Mouse (Mus musculus) granulocyte monocyte progenitor cell, adult 5-6 weeks (primary cell): ENCODE measurements around the gene Olfr1396. TPM values are rescaled to one million over a fixed set of nuclear protein-coding genes. Genes with fewer than 3 reads are reported as not detected.

Experiments used
- ATAC-seq: replicated peaks from 2 replicates; pipeline ENCODE4 v1.8.0; 2016; ENCODE audit warnings: mild to moderate bottlenecking, moderate TSS enrichment, inconsistent platforms; ENCODE audit not compliant: poor library complexity, severe bottlenecking
- total RNA-seq, 2 experiments: library from RNA; stranded (forward) in 1 of 2; stranded (reverse) in 1 of 2; fragments of 200-712, 200-1000 nt in 1 of 2; fragments of >200 nt in 1 of 2; fragmentation: Nextera tagmentation in 1 of 2; gene quantifications; 2 replicates each; pipeline ENCODE4 v1.2.3; 2014 to 2017

The Olfr1396 gene
- total RNA-seq, 2 experiments from 2014 or later: not detected

- peak; percentile 83 for ATAC-seq
Measured at GRCm38 (mm10) chr11:49060061-49060460, 54.6 kb downstream of the Olfr1396 start.

Other genes starting within 250 kb of the Olfr1396 start
- 27.7 and 45.0 TPM in 2 replicates for gene Irgm1, start 243.2 kb downstream of the Olfr1396 start, total RNA-seq (2014; fragmentation: Nextera tagmentation)
- gene Irgm1, start 243.2 kb downstream of the Olfr1396 start, total RNA-seq (2017): 22.1 and 23.6 TPM in 2 replicates
- gene Gm5431, start 212.7 kb downstream of the Olfr1396 start, total RNA-seq (2014; fragmentation: Nextera tagmentation): 0.58 and 1.2 TPM in 2 replicates
- 0.22 and 1.3 TPM in 2 replicates for gene Gm5431, start 212.7 kb downstream of the Olfr1396 start, total RNA-seq (2017)
- gene Psme2b, start 168.7 kb downstream of the Olfr1396 start, total RNA-seq (2014; fragmentation: Nextera tagmentation): 14.0 and 21.4 TPM in 2 replicates
- gene Psme2b, start 168.7 kb downstream of the Olfr1396 start, total RNA-seq (2017): 10.3 and 18.7 TPM in 2 replicates
- 1.7 TPM in 1 of 2 replicates, not detected in the other for gene Olfr56, start 136.0 kb downstream of the Olfr1396 start, total RNA-seq (2014; fragmentation: Nextera tagmentation)
- 2.1 and 2.5 TPM in 2 replicates for gene Olfr56, start 136.0 kb downstream of the Olfr1396 start, total RNA-seq (2017)
- gene 9930111J21Rik1, start 135.5 kb downstream of the Olfr1396 start, total RNA-seq (2014; fragmentation: Nextera tagmentation): 13.1 and 13.3 TPM in 2 replicates
- 7.3 and 17.1 TPM in 2 replicates for gene 9930111J21Rik1, start 135.5 kb downstream of the Olfr1396 start, total RNA-seq (2017)
- not detected in 2 replicates for gene Gm12185, start 122.6 kb downstream of the Olfr1396 start, total RNA-seq (2014; fragmentation: Nextera tagmentation)
- gene Gm12185, start 122.6 kb downstream of the Olfr1396 start, total RNA-seq (2017): 0.43 TPM in 1 of 2 replicates, not detected in the other
- 2.3 TPM in 1 of 2 replicates, not detected in the other for gene Tgtp1, start 120.7 kb downstream of the Olfr1396 start, total RNA-seq (2014; fragmentation: Nextera tagmentation)
- 2.2 and 7.1 TPM in 2 replicates for gene Tgtp1, start 120.7 kb downstream of the Olfr1396 start, total RNA-seq (2017)
- 40.1 and 45.9 TPM in 2 replicates for gene 9930111J21Rik2, start 63.6 kb downstream of the Olfr1396 start, total RNA-seq (2014; fragmentation: Nextera tagmentation)
- gene 9930111J21Rik2, start 63.6 kb downstream of the Olfr1396 start, total RNA-seq (2017): 29.3 and 35.2 TPM in 2 replicates
- gene Tgtp2, start 50.7 kb downstream of the Olfr1396 start, total RNA-seq (2014; fragmentation: Nextera tagmentation): 6.8 and 8.9 TPM in 2 replicates
- gene Tgtp2, start 50.7 kb downstream of the Olfr1396 start, total RNA-seq (2017): 27.9 and 40.5 TPM in 2 replicates
- gene Ifi47, start 38.3 kb downstream of the Olfr1396 start, total RNA-seq (2014; fragmentation: Nextera tagmentation): 84.9 and 101 TPM in 2 replicates
- gene Ifi47, start 38.3 kb downstream of the Olfr1396 start, total RNA-seq (2017): 45.8 and 73.5 TPM in 2 replicates
- gene Olfr1395, start 27.4 kb upstream of the Olfr1396 start, total RNA-seq (2014; fragmentation: Nextera tagmentation): not detected in 2 replicates
- not detected in 2 replicates for gene Olfr1395, start 27.4 kb upstream of the Olfr1396 start, total RNA-seq (2017)
- gene Olfr1394, start 39.5 kb upstream of the Olfr1396 start, total RNA-seq (2014; fragmentation: Nextera tagmentation): not detected in 2 replicates
- not detected in 2 replicates for gene Olfr1394, start 39.5 kb upstream of the Olfr1396 start, total RNA-seq (2017)
- gene Btnl9, start 72.3 kb upstream of the Olfr1396 start, total RNA-seq (2014; fragmentation: Nextera tagmentation): 3.8 and 4.1 TPM in 2 replicates
- gene Btnl9, start 72.3 kb upstream of the Olfr1396 start, total RNA-seq (2017): 5.3 and 7.6 TPM in 2 replicates
- 46.4 and 46.5 TPM in 2 replicates for gene Zfp62, start 88.4 kb upstream of the Olfr1396 start, total RNA-seq (2014; fragmentation: Nextera tagmentation)
- gene Zfp62, start 88.4 kb upstream of the Olfr1396 start, total RNA-seq (2017): 62.2 and 88.5 TPM in 2 replicates
- gene Mgat1, start 129.3 kb upstream of the Olfr1396 start, total RNA-seq (2014; fragmentation: Nextera tagmentation): 44.1 and 74.5 TPM in 2 replicates
- 51.6 and 59.4 TPM in 2 replicates for gene Mgat1, start 129.3 kb upstream of the Olfr1396 start, total RNA-seq (2017)
- not detected in 2 replicates for gene Olfr1393, start 163.4 kb upstream of the Olfr1396 start, total RNA-seq (2014; fragmentation: Nextera tagmentation)
- not detected in 2 replicates for gene Olfr1393, start 163.4 kb upstream of the Olfr1396 start, total RNA-seq (2017)
- gene Olfr1392, start 170.4 kb upstream of the Olfr1396 start, total RNA-seq (2014; fragmentation: Nextera tagmentation): not detected in 2 replicates
- gene Olfr1392, start 170.4 kb upstream of the Olfr1396 start, total RNA-seq (2017): not detected in 2 replicates
- not detected in 2 replicates for gene Olfr10, start 189.9 kb upstream of the Olfr1396 start, total RNA-seq (2014; fragmentation: Nextera tagmentation)
- gene Olfr10, start 189.9 kb upstream of the Olfr1396 start, total RNA-seq (2017): not detected in 2 replicates
- gene Olfr1391, start 207.9 kb upstream of the Olfr1396 start, total RNA-seq (2014; fragmentation: Nextera tagmentation): not detected in 2 replicates
- not detected in 2 replicates for gene Olfr1391, start 207.9 kb upstream of the Olfr1396 start, total RNA-seq (2017)
- not detected in 2 replicates for gene Olfr1390, start 220.3 kb upstream of the Olfr1396 start, total RNA-seq (2014; fragmentation: Nextera tagmentation)
- not detected in 2 replicates for gene Olfr1390, start 220.3 kb upstream of the Olfr1396 start, total RNA-seq (2017)